Mouse (Mus musculus): Measurements from ENCODE around the gene Gpr4.

Gpr4 gene

GRCm38 (mm10) chr7:19211996-19212755 is at the start of gene Gpr4:
TSS of gene Gpr4 (plus strand) at chr7:19212538.
- in situ Hi-C loops (cut with MboI, MseI): no loop called here

GRCm38 (mm10) chr7:19162928-19163327 is 49.4 kb upstream of the Gpr4 start:
- in situ Hi-C loops (cut with MboI, MseI): loop anchor here (10.0 kb wide), 1 partner anchor 122 kb away; the partner anchor contains the start of genes Ppm1n and Rtn2

GRCm38 (mm10) chr7:19163752-19164151 is 48.6 kb upstream of the Gpr4 start:
- in situ Hi-C loops (cut with MboI, MseI): loop anchor here (10.0 kb wide), 1 partner anchor 121 kb away; the partner anchor contains the start of genes Ppm1n and Rtn2

GRCm38 (mm10) chr7:19164189-19164588 is 48.1 kb upstream of the Gpr4 start:
- in situ Hi-C loops (cut with MboI, MseI): loop anchor here (10.0 kb wide), 1 partner anchor 121 kb away; the partner anchor contains the start of genes Ppm1n and Rtn2

GRCm38 (mm10) chr7:19164978-19165377 is 47.4 kb upstream of the Gpr4 start:
- in situ Hi-C loops (cut with MboI, MseI): loop anchor here (10.0 kb wide), 1 partner anchor 120 kb away; the partner anchor contains the start of genes Ppm1n and Rtn2

- in situ Hi-C loops (cut with MboI, MseI): loop anchor here (10.0 kb wide), 1 partner anchor 119 kb away; the partner anchor contains the start of genes Ppm1n and Rtn2
These were observed 46.5 kb upstream of the Gpr4 start, which contains the start of gene Gipr for GRCm38 (mm10) chr7:19165656-19166423. TSS of gene Gipr (minus strand) at chr7:19166127.

- in situ Hi-C loops (cut with MboI, MseI): loop anchor here (10.0 kb wide), 1 partner anchor 118 kb away; the partner anchor contains the start of genes Ppm1n and Rtn2
These were observed 45.3 kb upstream of the Gpr4 start for GRCm38 (mm10) chr7:19166990-19167389.

- in situ Hi-C loops (cut with MboI, MseI): loop anchor here (10.0 kb wide), 1 partner anchor 115 kb away; the partner anchor contains the start of genes Ppm1n and Rtn2
These were observed 42.8 kb upstream of the Gpr4 start for GRCm38 (mm10) chr7:19169506-19169905.

- in situ Hi-C loops (cut with MboI, MseI): no loop called here
These were observed 42.2 kb upstream of the Gpr4 start for GRCm38 (mm10) chr7:19170142-19170541.

GRCm38 (mm10) chr7:19171831-19172230 is 40.5 kb upstream of the Gpr4 start:
- in situ Hi-C loops (cut with MboI, MseI): no loop called here

- in situ Hi-C loops (cut with MboI, MseI): no loop called here
These were observed 39.5 kb upstream of the Gpr4 start for GRCm38 (mm10) chr7:19172874-19173273.

- in situ Hi-C loops (cut with MboI, MseI): no loop called here
These were observed 36.4 kb upstream of the Gpr4 start, which contains the start of gene Eml2 for GRCm38 (mm10) chr7:19175708-19176515. TSS of gene Eml2 (plus strand) at chr7:19176421.

GRCm38 (mm10) chr7:19176516-19176947 is 35.8 kb upstream of the Gpr4 start:
- in situ Hi-C loops (cut with MboI, MseI): no loop called here

- in situ Hi-C loops (cut with MboI, MseI): no loop called here
These were observed 35.1 kb upstream of the Gpr4 start for GRCm38 (mm10) chr7:19177216-19177615.

GRCm38 (mm10) chr7:19178035-19178434 is 34.3 kb upstream of the Gpr4 start:
- in situ Hi-C loops (cut with MboI, MseI): no loop called here

GRCm38 (mm10) chr7:19178443-19179092 is 33.8 kb upstream of the Gpr4 start:
- in situ Hi-C loops (cut with MboI, MseI): no loop called here

GRCm38 (mm10) chr7:19179173-19179572 is 33.2 kb upstream of the Gpr4 start:
- in situ Hi-C loops (cut with MboI, MseI): no loop called here

- in situ Hi-C loops (cut with MboI, MseI): loop anchor here (5.0 kb wide), 1 partner anchor 47 kb away; the partner anchor contains the start of gene Opa3
These were observed 32.4 kb upstream of the Gpr4 start for GRCm38 (mm10) chr7:19179936-19180335.

- in situ Hi-C loops (cut with MboI, MseI): loop anchor here (5.0 kb wide), 1 partner anchor 46 kb away; the partner anchor contains the start of gene Opa3
These were observed 31.4 kb upstream of the Gpr4 start for GRCm38 (mm10) chr7:19180862-19181429.

- in situ Hi-C loops (cut with MboI, MseI): loop anchor here (5.0 kb wide), 1 partner anchor 43 kb away; the partner anchor contains the start of gene Opa3
These were observed 28.1 kb upstream of the Gpr4 start for GRCm38 (mm10) chr7:19184250-19184649.
